Mouse (Mus musculus) right cerebral cortex, postnatal 10 days (tissue): ENCODE measurements at regions not wholly inside any gene's neighbourhood (a gene's known extent, or its start where the extent isn't known, plus 50 kb on each side); places are given as distances from the start of the nearest gene placed in this dataset.

Experiments used
- DNase-seq, 2 experiments: peaks; one replicate each; pipeline ENCODE4 v3.0.0; 2021; ENCODE audit warnings: low spot score in 2 of 2

- DNase-seq: no peak
These were observed 425.2 kb upstream of the Kdm8 start for GRCm38 (mm10) chr7:125019259-125019658.

DNA sequence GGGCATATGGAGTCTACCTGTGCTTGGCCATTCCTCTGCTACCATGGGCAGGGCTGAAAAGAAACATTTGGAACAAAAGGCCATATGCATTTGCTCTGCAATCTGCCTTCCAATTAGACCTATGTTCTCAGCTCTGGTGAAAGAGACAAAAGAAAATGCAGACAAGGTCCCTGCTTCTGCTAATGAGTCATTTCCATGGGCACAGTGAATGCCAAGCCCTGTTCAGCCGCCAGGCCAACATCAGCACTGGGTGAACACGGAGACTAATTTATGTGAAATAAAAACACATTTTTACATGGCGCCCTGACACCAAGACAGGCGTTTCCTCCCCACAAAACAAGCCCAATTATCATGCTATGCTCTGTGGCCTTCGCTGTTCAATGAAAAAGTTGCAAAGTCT, 419.5 kb upstream of the Kdm8 start:
- DNase-seq: no peak

- peak in 1 of 2 experiments; percentile 29 for DNase-seq
These were observed 410.7 kb upstream of the Kdm8 start for GRCm38 (mm10) chr7:125033778-125034177.

GRCm38 (mm10) chr7:125034196-125034595, 410.3 kb upstream of the Kdm8 start:
- DNase-seq: no peak

DNA sequence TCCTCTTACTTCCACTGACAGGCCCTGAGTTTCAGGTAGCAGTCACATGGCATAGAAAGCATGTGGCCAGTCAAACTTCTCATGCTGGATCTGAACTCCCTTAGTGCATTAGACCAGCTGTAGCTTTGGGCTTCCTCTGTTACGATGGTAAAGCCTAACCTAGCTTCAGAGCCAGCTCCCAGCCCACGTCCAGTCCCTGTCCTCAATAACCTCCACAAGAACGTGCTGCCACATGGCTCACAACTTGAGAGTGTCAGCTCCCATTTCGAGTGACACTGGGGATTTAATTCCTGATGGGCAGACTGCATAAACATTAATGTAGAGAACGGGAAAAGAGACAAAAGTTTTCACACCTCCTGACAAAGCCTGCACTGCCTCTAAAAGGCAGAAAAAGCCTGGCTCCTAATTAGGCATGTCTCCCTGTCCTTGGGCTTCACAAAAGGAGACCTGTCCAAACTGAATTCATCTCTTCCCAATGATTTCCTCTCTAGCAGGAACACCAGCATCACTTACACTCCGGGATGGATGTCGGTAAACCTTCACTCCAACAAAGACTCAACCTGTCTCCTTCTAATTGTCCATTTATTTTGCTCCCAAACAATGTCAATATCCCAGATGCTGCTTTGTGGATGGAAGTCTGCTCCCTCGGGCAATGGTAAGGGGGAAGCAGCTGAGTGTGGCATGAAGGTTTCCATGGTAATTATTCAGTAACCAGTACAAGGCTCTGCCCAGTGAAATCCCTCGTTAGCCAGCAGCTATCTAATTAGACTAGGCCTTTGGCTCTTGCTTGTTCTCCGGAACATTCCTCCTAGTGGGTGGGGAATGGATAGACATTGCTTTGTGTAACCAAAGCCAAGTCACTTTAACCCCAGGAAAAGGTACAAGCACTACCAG, 408.1 kb upstream of the Kdm8 start:
- DNase-seq: no peak

- DNase-seq: no peak
These were observed 405.6 kb upstream of the Kdm8 start for GRCm38 (mm10) chr7:125038840-125039239.

- peak in 1 of 2 experiments; percentile 34 for DNase-seq
These were observed 388.4 kb upstream of the Kdm8 start for GRCm38 (mm10) chr7:125055951-125056625.

GRCm38 (mm10) chr7:125102464-125102863, 342.0 kb upstream of the Kdm8 start:
- DNase-seq: peak in 1 of 2 experiments; percentile 46

DNA sequence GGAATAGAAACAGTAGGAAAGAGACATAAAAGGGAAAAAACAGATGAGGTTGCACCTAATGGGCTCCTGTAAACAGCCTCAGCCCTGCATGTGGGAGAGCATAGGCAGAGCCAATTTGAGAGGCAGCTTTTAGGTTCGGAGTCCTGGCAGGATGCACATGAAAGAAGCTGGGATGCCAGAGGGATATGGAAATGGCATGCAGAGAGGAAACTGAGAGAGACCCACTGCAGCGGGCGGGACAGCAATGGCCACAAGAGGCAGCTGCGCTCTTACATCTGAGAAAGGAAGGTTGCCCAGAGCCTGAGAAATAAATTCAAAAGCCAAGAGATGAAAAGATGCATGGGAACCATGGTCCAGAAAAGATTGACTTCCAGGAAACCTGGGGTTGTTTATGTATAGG, 340.5 kb upstream of the Kdm8 start:
- DNase-seq: no peak

GRCm38 (mm10) chr7:125112820-125113273, 331.6 kb upstream of the Kdm8 start:
- no peak for DNase-seq

GRCm38 (mm10) chr7:125115322-125115996, 329.0 kb upstream of the Kdm8 start:
- no peak for DNase-seq

DNA sequence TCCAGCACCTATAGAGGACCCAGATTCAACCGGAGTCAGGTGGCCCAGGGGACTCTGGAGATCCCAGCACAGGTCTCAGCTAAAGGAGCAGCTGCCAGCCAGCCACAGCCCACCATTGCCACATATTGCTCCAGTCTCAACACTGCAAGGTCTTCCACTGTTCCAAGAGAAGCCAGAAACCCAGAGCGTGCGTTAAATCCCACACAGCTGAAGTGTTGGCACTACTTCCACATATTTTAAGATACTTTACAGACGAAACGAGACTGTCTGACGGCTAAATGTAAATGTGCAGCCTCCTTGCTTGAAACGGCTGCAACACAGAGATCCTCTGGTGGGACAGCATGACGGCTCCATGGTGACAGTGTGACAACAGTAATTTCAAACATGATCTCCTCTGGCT, 327.3 kb upstream of the Kdm8 start:
- peak; percentile 43 to 76 for DNase-seq

DNA sequence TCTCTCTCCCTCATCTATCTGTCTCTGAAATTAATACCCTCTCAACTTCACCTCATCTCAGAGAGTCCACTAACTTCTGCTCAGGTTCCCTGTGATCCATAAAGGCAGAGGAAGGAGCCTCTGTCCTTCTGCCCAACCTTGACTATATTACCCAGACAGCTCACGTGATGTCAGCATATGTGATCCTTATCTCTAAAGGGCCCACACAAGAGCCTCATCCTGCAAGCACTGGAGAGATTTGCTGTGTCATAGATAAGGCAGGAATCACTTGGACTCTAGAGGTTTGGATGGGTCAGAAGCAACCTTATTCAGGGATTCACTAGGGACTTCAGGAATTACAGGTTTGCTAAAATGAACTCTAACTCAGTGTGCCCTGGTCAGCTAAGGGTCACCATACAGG, 315.3 kb upstream of the Kdm8 start:
- DNase-seq: no peak

- DNase-seq: no peak
These were observed 312.5 kb upstream of the Kdm8 start for GRCm38 (mm10) chr7:125131968-125132367.

GRCm38 (mm10) chr7:125138607-125139006, 305.9 kb upstream of the Kdm8 start:
- DNase-seq: no peak

- no peak for DNase-seq
These were observed 305.3 kb upstream of the Kdm8 start for GRCm38 (mm10) chr7:125139196-125139595.

DNA sequence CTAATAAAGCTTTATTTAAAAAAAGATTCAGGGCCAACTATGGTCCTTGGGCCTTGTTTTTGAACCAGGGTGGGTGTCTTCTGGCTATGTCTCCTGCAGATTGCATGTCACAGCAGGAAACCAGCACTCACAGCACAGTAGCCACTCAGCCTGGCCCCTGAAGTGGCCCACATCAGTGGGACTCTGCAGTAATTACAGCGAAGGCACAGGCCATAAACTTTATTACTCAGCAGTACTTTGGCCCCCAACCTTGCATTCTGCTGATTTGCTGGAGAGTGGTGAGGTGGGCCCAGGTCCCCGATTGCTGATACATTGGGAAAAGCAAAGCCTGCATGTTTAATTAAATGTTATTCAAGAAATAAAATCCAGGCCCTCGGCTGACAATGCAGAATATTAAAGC, 303.6 kb upstream of the Kdm8 start:
- DNase-seq: no peak

GRCm38 (mm10) chr7:125141864-125142263, 302.6 kb upstream of the Kdm8 start:
- no peak for DNase-seq

DNA sequence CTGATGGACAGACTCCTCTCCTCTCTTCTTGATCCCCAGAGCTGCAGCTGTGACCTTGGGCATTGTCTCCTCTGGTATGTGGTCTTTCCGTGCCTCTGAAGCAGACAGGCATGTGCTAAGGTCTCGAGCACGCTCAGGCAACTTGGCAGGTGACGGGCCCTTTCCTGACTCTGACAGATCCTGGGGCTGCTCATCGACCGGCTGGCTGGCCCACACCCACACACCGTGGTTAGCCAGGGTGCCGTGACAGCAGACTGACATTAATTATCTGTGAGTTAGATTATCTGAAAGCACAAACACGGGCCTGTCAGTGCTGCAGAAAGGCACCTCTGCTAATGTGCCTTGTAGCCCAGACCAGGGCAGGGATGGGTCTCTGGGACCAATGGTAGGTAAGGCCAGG, 298.5 kb upstream of the Kdm8 start:
- no peak for DNase-seq

GRCm38 (mm10) chr7:125149151-125149550, 295.3 kb upstream of the Kdm8 start:
- DNase-seq: no peak

- DNase-seq: no peak
These were observed 294.7 kb upstream of the Kdm8 start for GRCm38 (mm10) chr7:125149740-125150139.

- DNase-seq: no peak
These were observed 292.2 kb upstream of the Kdm8 start for GRCm38 (mm10) chr7:125152281-125152680.
